Mouse (Mus musculus): ENCODE measurements around the gene Tjap1.
A peak's percentile ranks its signal among the peaks of the same experiment; 100 is the strongest.

Gene Tjap1

GRCm38 (mm10) chr17:46253452-46254084, 29.3 kb downstream of the Tjap1 start, which contains the start of gene Lrrc73:
TSS of gene Lrrc73 (plus strand) at chr17:46253531.
- DNase-seq (ENCODE audit: low read depth, low spot score) = peak; percentile 77

GRCm38 (mm10) chr17:46252571-46253451, 30.0 kb downstream of the Tjap1 start:
- no peak for DNase-seq (ENCODE audit: low read depth, low spot score)

- DNase-seq (ENCODE audit: low read depth, low spot score) = no peak
Measured at GRCm38 (mm10) chr17:46251174-46251573, 31.7 kb downstream of the Tjap1 start.

- DNase-seq (ENCODE audit: low read depth, low spot score) = no peak
Measured at GRCm38 (mm10) chr17:46248189-46248522, 34.7 kb downstream of the Tjap1 start.

- peak; percentile 74 for DNase-seq (ENCODE audit: low read depth, low spot score)
Measured at GRCm38 (mm10) chr17:46247512-46248188, 35.2 kb downstream of the Tjap1 start, which contains the start of the genes Polr1c and Yipf3. TSS of gene Polr1c (minus strand) at chr17:46248054. TSS of gene Yipf3 (plus strand) at chr17:46248080.

GRCm38 (mm10) chr17:46244579-46244978, 38.2 kb downstream of the Tjap1 start:
- no peak for DNase-seq (ENCODE audit: low read depth, low spot score)

- no peak for DNase-seq (ENCODE audit: low read depth, low spot score)
Measured at GRCm38 (mm10) chr17:46243624-46244023, 39.2 kb downstream of the Tjap1 start.

- DNase-seq (ENCODE audit: low read depth, low spot score) = no peak
Measured at GRCm38 (mm10) chr17:46242993-46243392, 39.8 kb downstream of the Tjap1 start.

GRCm38 (mm10) chr17:46242274-46242673, 40.6 kb downstream of the Tjap1 start:
- no peak for DNase-seq (ENCODE audit: low read depth, low spot score)

GRCm38 (mm10) chr17:46241471-46241870, 41.4 kb downstream of the Tjap1 start:
- no peak for DNase-seq (ENCODE audit: low read depth, low spot score)

GRCm38 (mm10) chr17:46239516-46240114, 43.2 kb downstream of the Tjap1 start:
- no peak for DNase-seq (ENCODE audit: low read depth, low spot score)

GRCm38 (mm10) chr17:46237480-46237879, 45.3 kb downstream of the Tjap1 start:
- no peak for DNase-seq (ENCODE audit: low read depth, low spot score)

- no peak for DNase-seq (ENCODE audit: low read depth, low spot score)
Measured at GRCm38 (mm10) chr17:46237079-46237478, 45.7 kb downstream of the Tjap1 start.

GRCm38 (mm10) chr17:46236067-46236466, 46.8 kb downstream of the Tjap1 start:
- DNase-seq (ENCODE audit: low read depth, low spot score) = no peak

- DNase-seq (ENCODE audit: low read depth, low spot score) = no peak
Measured at GRCm38 (mm10) chr17:46227576-46227975, 55.2 kb downstream of the Tjap1 start.

- DNase-seq (ENCODE audit: low read depth, low spot score) = no peak
Measured at GRCm38 (mm10) chr17:46221601-46222000, 61.2 kb downstream of the Tjap1 start.

- DNase-seq (ENCODE audit: low read depth, low spot score) = no peak
Measured at GRCm38 (mm10) chr17:46210550-46210949, 72.3 kb downstream of the Tjap1 start.

Data from WW6 (cell line).